Mouse (Mus musculus) liver, embryonic 14.5 days (tissue): ENCODE measurements around the gene Aoc3.

Experiments
- CTCF ChIP-seq: IDR thresholded peaks from 2 replicates; pipeline ENCODE4 v1.5.1; 2016; ENCODE audit warnings: antibody characterized with exemption, low read depth, control low read depth
- EP300 ChIP-seq: IDR thresholded peaks from 2 replicates; pipeline ENCODE4 v1.6.1; 2016; ENCODE audit warnings: antibody characterized with exemption, low read depth

GRCm38 (mm10) chr11:101302004-101302798, 28.2 kb upstream of the Aoc3 start, which contains the start of gene Becn1:
- peak; percentile 98 for TF ChIP-seq CTCF
- 0 out of 2 replicates have a peak, but pooled peaks have one; percentile 2 for TF ChIP-seq EP300
